Mouse (Mus musculus): ENCODE results near the gene Flt1. TPM values are rescaled to one million over a fixed set of nuclear protein-coding genes. Genes with fewer than 3 reads are reported as not detected.
A peak's percentile ranks its signal among the peaks of the same experiment; 100 is the strongest.

Gene Flt1
- total and polyA plus RNA-seq, 3 experiments, result 20.5 to 88.3 (median 82.1) TPM

- Histone ChIP-seq H3K79me2 (replicated peaks; ENCODE audit: control insufficient read depth, insufficient read depth, low read length) (peaks cover 5% of the 10 kb centered on the region), H3K27me3 (ENCODE audit: control insufficient read depth, insufficient read depth, low read length) (no peaks in the 10 kb centered on the region), H3K9ac (ENCODE audit: low read depth, low read length) (no peak overlapping the region), H3K4me1 (ENCODE audit: control insufficient read depth, insufficient read depth, low read length) (peaks cover 8% of the 10 kb centered on the region), H3K36me3 (ENCODE audit: control insufficient read depth, insufficient read depth, low read length) (peaks cover 3% of the 10 kb centered on the region; the same call in 1 of the 2 replicates), H3K27ac (no peak overlapping the region), H3K4me3 (no peak overlapping the region)
- TF ChIP-seq EP300 (IDR thresholded peaks at IDR 0.05; ENCODE audit: insufficient read depth, low read depth, low read length) (no peak), POLR2A (IDR thresholded peaks at IDR 0.05; ENCODE audit: insufficient read depth, low read depth, low read length) (no peak), CTCF (IDR thresholded peaks at IDR 0.05) (no peak)
- no peak for DNase-seq
- 68% methylated on average over 4 of the region's 4 CpGs for WGBS
- intact Hi-C loops (cut with DNase I), result no loop called here
Observed at GRCm38 (mm10) chr5:147708500-147708899, 17.3 kb downstream of the Flt1 start.

- no peak for DNase-seq
- peaks cover 6% of the 10 kb centered on the region for H3K4me1 ChIP-seq (ENCODE audit: control insufficient read depth, insufficient read depth, low read length)
- peaks cover 5% of the 10 kb centered on the region for H3K79me2 ChIP-seq (replicated peaks; ENCODE audit: control insufficient read depth, insufficient read depth, low read length)
- H3K27me3 ChIP-seq (ENCODE audit: control insufficient read depth, insufficient read depth, low read length), result no peaks in the 10 kb centered on the region
- no peak overlapping the region for H3K27ac ChIP-seq
- H3K9ac ChIP-seq (ENCODE audit: low read depth, low read length), result no peak overlapping the region
- intact Hi-C loops (cut with DNase I), result no loop called here
- no peak overlapping the region for H3K4me3 ChIP-seq
- TF ChIP-seq EP300 (IDR thresholded peaks at IDR 0.05; ENCODE audit: insufficient read depth, low read depth, low read length), result no peak
- H3K36me3 ChIP-seq (ENCODE audit: control insufficient read depth, insufficient read depth, low read length), result peaks cover 8% of the 10 kb centered on the region
- 35% methylated on average over 4 of the region's 4 CpGs for WGBS
Observed at GRCm38 (mm10) chr5:147707479-147707878, 18.3 kb downstream of the Flt1 start.

GRCm38 (mm10) chr5:147704890-147705289 lies 20.9 kb downstream of the Flt1 start:
- TF ChIP-seq POLR2A (IDR thresholded peaks at IDR 0.05; ENCODE audit: insufficient read depth, low read depth, low read length) (no peak), EP300 (IDR thresholded peaks at IDR 0.05; ENCODE audit: insufficient read depth, low read depth, low read length) (no peak), CTCF (IDR thresholded peaks at IDR 0.05) (no peak)
- H3K4me1 ChIP-seq (ENCODE audit: control insufficient read depth, insufficient read depth, low read length), result peaks cover 5% of the 10 kb centered on the region
- WGBS, result 53% methylated on average over 4 of the region's 4 CpGs
- intact Hi-C loops (cut with DNase I), result no loop called here
- no peak overlapping the region for H3K9ac ChIP-seq (ENCODE audit: low read depth, low read length)
- no peaks in the 10 kb centered on the region for H3K27me3 ChIP-seq (ENCODE audit: control insufficient read depth, insufficient read depth, low read length)
- H3K36me3 ChIP-seq (ENCODE audit: control insufficient read depth, insufficient read depth, low read length), result peaks cover 8% of the 10 kb centered on the region
- H3K4me3 ChIP-seq, result no peak overlapping the region
- no peak for DNase-seq
- no peak overlapping the region for H3K27ac ChIP-seq
- H3K79me2 ChIP-seq (replicated peaks; ENCODE audit: control insufficient read depth, insufficient read depth, low read length), result peaks cover 3% of the 10 kb centered on the region

- Histone ChIP-seq H3K36me3 (ENCODE audit: control insufficient read depth, insufficient read depth, low read length) (peaks cover 8% of the 10 kb centered on the region), H3K79me2 (replicated peaks; ENCODE audit: control insufficient read depth, insufficient read depth, low read length) (peaks cover 2% of the 10 kb centered on the region), H3K4me1 (ENCODE audit: control insufficient read depth, insufficient read depth, low read length) (peaks cover 8% of the 10 kb centered on the region), H3K4me3 (no peak overlapping the region), H3K9ac (ENCODE audit: low read depth, low read length) (no peak overlapping the region), H3K27ac (no peak overlapping the region), H3K27me3 (ENCODE audit: control insufficient read depth, insufficient read depth, low read length) (no peaks in the 10 kb centered on the region)
- TF ChIP-seq POLR2A (IDR thresholded peaks at IDR 0.05; ENCODE audit: insufficient read depth, low read depth, low read length) (no peak), CTCF (IDR thresholded peaks at IDR 0.05) (no peak), EP300 (IDR thresholded peaks at IDR 0.05; ENCODE audit: insufficient read depth, low read depth, low read length) (no peak)
- DNase-seq, result no peak
- 81% methylated on average over 5 of the region's 5 CpGs for WGBS
- intact Hi-C loops (cut with DNase I), result no loop called here
Observed at GRCm38 (mm10) chr5:147702423-147702822, 23.4 kb downstream of the Flt1 start.

GRCm38 (mm10) chr5:147701024-147701423 lies 24.8 kb downstream of the Flt1 start:
- intact Hi-C loops (cut with DNase I), result no loop called here
- peaks cover 2% of the 10 kb centered on the region for H3K79me2 ChIP-seq (replicated peaks; ENCODE audit: control insufficient read depth, insufficient read depth, low read length)
- 64% methylated on average over 3 of the region's 3 CpGs for WGBS
- no peak for DNase-seq
- H3K4me3 ChIP-seq, result no peak overlapping the region
- TF ChIP-seq POLR2A (IDR thresholded peaks at IDR 0.05; ENCODE audit: insufficient read depth, low read depth, low read length) (no peak), CTCF (IDR thresholded peaks at IDR 0.05) (no peak), EP300 (IDR thresholded peaks at IDR 0.05; ENCODE audit: insufficient read depth, low read depth, low read length) (no peak)
- no peak overlapping the region for H3K27ac ChIP-seq
- H3K9ac ChIP-seq (ENCODE audit: low read depth, low read length), result no peak overlapping the region
- H3K36me3 ChIP-seq (ENCODE audit: control insufficient read depth, insufficient read depth, low read length), result peaks cover 4% of the 10 kb centered on the region
- peaks cover 8% of the 10 kb centered on the region for H3K4me1 ChIP-seq (ENCODE audit: control insufficient read depth, insufficient read depth, low read length)
- H3K27me3 ChIP-seq (ENCODE audit: control insufficient read depth, insufficient read depth, low read length), result no peaks in the 10 kb centered on the region

- WGBS, result 20% methylated on average over 13 of the region's 13 CpGs
- Histone ChIP-seq H3K4me1 (ENCODE audit: control insufficient read depth, insufficient read depth, low read length) (peaks cover 4% of the 10 kb centered on the region), H3K4me3 (no peak overlapping the region), H3K9ac (ENCODE audit: low read depth, low read length) (no peak overlapping the region), H3K27ac (no peak overlapping the region), H3K36me3 (ENCODE audit: control insufficient read depth, insufficient read depth, low read length) (peaks cover 4% of the 10 kb centered on the region), H3K79me2 (replicated peaks; ENCODE audit: control insufficient read depth, insufficient read depth, low read length) (peaks cover 2% of the 10 kb centered on the region), H3K27me3 (ENCODE audit: control insufficient read depth, insufficient read depth, low read length) (no peaks in the 10 kb centered on the region)
- intact Hi-C loops (cut with DNase I), result no loop called here
- no peak for DNase-seq
- TF ChIP-seq POLR2A (IDR thresholded peaks at IDR 0.05; ENCODE audit: insufficient read depth, low read depth, low read length), result no peak
- no peak for TF ChIP-seq EP300 (IDR thresholded peaks at IDR 0.05; ENCODE audit: insufficient read depth, low read depth, low read length)
- TF ChIP-seq CTCF (IDR thresholded peaks at IDR 0.05), result peak; percentile 32
Observed at GRCm38 (mm10) chr5:147698044-147698443, 27.8 kb downstream of the Flt1 start.

Data from heart, adult 2 months (tissue).